Mouse (Mus musculus) testis, postnatal 10 days (tissue): Measurements from ENCODE around the gene Mrpl42.
"Not testable (repeated sequence)": the region's sequence is repeated elsewhere in the genome, so short reads cannot be mapped to it uniquely, and the experiment has no call there.

Source experiments
- DNase-seq: peaks from one replicate; pipeline ENCODE4 v3.0.0; 2021; ENCODE audit warnings: low spot score

Mrpl42 gene

DNA sequence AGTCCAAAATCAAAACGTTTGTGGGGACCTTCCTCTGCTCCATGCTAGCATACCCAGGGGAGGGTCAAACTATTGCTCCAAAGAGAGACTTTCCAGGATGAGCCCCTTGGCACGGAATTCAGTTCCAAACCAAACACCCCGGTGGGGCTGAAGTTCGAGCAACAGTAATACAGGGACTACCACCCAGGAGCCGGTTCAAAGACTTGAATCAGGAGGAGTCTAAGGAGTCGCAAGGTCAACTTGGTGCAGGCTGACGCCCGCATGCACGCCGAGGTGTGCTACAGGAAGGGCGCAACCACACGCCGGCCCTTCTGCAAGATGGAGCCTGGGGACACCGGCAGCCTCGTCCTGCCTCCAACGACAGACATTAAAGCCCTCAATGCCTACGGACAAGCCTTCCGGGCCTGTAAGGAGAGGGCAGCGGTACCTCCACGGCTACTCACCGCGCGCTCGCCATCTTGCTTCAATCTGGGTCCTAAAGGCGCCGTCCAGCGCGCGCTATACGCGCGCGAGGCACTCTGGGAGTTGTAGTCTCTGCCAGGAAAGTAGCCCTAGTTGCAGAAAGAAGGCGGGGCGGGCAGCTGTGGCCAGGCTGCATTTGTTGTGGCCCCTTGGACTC, at the start of gene Mrpl42:
Mrpl42 (minus strand) TSS at position 478 of the 619 bp plus-strand sequence.
- DNase-seq: peak; percentile 91

DNA sequence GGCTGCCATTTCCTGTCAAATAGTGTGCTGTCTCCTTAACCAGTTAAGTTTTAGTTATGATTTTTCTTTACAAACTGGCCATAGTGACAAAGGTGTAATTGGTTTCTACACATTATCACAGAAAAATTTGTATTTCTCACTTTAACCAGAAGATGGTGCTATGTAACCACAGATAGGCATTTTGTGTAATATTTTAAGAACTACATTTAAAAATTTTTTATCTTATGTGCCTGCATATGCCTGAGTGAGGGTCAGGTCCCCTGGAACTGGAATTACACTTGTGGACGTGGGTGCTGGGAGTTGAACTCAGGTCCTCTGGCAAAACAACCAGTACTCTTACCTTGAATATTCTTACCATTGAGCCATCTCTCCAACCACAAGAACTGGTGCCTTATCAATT, 48.8 kb upstream of the Mrpl42 start:
- no peak for DNase-seq

DNA sequence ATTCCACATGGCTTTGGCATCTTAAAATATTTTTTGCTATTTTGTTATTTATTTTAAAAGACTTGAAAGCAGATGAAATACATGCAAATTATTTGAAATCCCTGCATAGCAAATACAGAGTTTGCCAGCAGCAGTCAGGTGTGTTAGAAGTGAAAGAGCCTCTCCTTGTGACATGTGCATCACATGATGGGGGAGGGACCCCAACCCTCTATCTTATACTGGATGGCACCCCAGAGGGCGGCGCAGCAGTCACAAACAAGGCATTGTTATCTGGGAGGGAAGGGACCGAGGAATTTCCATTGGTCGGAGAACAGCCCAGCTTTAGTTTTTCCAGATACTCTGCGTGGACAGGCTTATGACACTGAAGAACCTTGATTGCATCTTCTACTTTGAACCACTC, 47.3 kb upstream of the Mrpl42 start:
- not testable (repeated sequence) for DNase-seq

DNA sequence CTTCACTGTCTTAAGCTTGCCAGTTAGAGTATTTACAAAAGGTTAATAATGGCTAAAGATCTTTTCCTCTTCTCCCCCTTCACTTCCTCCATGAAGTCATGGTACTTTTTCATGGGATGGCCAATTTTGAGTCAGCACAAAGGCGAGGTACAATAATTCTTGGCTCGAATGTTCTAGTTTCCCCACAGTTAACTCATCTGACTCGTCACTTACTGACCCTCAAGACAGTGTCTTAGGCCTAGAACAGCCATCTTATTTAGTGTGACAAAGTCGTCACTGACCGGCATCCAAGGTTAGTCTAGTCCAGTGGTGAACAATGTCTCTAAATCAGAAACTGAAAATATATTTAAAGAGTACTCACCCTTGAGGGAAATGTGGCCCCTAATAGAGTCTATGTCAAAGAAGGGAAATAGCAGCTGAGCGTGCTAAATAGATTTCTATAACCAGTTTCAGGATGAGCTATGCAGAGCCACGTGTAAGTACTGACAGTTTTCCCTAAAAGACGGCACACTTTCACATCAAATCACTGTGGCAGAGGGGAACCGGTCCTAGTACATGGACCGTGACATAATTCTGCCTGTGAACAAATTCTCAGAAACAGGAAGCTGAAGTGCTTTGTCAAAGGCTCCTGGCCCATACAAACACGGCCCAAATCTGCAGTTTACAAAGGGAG, 46.5 kb upstream of the Mrpl42 start:
- DNase-seq: no peak

DNA sequence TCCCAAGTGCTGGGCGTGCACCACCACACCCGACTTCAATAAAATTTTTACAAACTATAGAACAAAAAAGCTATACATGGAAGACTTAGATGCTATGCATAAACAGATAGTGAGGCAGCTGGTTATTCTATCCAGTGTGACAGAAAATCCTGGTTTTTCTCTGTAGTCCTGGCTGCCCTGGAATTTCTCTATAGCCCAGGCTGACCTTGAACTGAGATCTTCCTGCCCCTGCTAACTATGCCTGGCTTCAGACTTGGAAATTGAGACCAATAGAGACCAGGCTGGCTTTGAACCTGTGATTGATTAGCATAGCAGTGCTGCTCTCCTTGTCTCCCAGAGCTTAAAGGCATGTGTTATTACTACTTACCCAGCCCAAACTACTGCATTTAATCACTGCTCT, 44.4 kb upstream of the Mrpl42 start:
- peak; percentile 34 for DNase-seq

DNA sequence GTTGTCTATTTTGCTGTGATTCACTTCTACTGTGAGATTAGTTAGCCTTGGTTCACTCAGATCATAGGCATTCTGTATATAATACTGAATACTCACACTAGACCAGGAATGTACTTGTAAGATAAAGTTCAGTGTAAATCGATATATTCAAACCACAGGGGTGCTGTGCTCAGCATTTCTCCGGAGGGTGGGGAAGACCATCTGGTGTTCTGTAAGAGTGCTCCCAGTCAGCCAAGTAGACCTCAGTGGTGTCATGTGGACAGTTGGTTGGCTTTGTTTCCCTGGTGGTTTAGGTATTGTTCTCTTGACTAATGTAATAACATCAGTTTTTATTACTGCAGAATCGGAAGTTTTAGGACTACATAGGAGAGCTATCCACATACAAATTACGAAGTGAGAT, 43.3 kb upstream of the Mrpl42 start:
- DNase-seq: no peak

DNA sequence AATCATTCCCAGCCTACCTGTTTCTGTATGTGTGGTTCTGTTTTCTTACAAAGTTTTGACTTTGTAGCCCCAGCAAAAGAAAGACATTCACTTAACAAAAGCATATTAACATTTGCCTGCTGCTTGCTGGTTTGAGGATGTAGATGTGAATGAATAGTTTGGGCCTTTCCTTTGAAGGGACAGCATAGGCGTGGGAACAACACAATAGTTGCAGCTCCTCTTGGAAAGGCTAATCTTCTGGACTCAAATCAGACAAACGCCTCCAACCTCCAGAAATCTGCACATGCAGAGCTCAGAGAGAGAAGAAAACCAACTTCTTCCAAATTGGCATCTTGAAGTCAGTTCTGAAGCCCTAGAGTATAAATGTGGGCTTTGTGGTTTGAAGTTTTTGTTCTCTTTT, 42.9 kb upstream of the Mrpl42 start:
- DNase-seq: no peak

DNA sequence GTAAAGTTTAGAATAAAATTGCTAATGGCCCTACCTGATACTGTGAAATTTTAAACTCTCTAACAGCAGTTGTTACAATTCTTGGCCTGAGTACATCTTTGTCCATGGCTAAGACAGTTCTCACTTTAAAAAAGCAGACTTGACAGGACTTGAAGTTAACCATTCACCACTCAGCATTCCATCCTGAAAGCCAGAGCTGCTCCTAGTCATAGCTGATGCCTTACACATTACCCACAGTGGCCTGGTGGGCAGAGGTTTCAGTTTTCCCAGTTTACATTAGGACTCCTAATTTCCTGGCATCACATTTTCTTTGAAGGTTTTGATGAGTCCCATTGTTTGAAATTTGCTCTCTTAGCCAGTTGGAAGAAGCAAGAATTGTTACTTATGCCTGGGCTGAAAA, 42.3 kb upstream of the Mrpl42 start:
- no peak for DNase-seq

DNA sequence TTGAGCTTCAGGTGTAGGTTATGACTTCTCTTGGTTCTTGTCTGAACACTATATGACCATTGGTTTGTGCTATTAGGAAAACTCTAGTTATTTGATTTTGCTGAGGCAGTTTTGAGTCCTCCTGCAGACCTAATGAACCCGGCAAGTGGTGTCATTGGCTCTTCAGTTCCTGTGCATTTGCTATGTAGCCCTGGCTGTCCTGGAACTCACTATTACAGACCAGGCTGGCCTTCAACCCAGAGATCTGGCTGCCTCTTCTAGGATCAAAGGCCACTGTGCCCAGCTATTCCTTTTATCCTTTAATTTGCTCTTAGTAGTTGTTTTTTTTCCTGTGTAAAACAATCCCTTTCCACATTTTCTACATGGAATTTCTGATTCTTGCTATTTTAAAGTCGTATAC, 41.6 kb upstream of the Mrpl42 start:
- DNase-seq: no peak

DNA sequence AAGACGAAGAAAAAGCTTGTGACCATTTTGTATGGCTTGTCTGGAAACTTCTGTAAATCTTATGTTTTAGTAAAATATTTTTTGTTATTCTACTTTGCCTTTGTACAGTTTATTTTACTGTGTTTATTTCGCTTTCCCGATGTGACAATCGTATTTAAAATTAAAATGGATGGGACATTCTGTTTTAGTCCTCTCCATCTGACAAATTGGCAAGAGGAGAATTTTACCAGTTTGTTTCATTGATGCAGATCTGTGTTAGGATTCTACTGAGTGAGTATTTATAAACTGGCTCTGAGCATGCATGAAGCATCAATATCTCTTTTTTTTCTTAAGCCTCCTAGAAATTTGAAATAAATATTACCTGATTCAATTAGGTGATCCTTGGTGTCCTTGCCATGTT, 41.2 kb upstream of the Mrpl42 start:
- DNase-seq: no peak

DNA sequence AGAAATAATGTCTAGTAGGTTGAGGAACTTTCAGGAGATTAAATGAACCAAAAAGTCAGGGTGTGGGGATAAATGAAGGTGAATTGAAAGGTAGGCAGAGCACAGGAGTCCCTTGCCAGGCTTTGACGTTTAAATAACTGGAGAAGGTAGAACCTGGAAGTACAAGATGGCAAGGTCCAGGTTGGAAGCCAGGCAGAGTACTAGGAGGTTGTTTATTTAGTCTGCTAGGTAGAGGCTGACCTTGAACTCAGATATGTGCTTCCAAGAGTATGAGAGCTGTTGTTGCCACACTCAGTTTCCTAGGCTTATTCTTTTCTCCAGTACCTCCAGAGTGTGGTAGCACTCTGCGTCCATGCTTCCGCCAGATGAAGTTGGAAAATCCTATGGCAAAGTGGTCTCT, 38.1 kb upstream of the Mrpl42 start:
- DNase-seq: no peak

DNA sequence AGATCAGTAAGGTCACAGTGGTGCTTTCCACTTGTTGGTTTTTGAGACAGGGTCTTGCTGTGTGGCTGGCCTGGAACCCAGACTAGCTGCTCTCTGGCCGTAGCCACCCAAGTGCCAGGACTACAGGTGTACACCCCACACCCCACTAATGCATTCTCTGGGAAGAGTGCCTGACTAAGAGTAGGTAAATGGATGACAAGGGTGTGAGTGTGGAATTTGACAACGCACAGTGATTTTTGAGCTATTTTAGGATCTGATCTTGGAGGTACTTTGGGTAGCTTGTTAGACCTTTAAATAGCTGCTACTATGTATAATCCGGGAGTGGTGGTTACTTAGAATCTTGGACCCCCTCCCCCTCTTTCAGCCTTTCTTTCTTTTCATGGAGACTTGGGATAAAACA, 37.5 kb upstream of the Mrpl42 start:
- DNase-seq: no peak

DNA sequence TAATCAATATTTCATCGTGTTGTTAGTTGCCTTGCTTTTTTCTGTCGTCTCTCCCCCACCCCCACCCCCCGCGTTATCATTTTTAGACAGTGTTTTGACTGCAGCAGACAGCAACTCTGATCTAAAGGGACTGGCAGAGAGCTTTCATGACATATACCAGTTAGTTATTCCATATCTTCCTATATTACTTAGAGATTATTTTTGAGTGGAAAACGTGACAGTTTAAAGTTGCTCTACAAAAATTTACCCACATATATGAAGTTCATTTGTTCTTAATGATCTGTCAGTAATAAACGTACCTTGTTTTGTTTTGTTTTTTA, 34.4 kb upstream of the Mrpl42 start:
- no peak for DNase-seq

DNA sequence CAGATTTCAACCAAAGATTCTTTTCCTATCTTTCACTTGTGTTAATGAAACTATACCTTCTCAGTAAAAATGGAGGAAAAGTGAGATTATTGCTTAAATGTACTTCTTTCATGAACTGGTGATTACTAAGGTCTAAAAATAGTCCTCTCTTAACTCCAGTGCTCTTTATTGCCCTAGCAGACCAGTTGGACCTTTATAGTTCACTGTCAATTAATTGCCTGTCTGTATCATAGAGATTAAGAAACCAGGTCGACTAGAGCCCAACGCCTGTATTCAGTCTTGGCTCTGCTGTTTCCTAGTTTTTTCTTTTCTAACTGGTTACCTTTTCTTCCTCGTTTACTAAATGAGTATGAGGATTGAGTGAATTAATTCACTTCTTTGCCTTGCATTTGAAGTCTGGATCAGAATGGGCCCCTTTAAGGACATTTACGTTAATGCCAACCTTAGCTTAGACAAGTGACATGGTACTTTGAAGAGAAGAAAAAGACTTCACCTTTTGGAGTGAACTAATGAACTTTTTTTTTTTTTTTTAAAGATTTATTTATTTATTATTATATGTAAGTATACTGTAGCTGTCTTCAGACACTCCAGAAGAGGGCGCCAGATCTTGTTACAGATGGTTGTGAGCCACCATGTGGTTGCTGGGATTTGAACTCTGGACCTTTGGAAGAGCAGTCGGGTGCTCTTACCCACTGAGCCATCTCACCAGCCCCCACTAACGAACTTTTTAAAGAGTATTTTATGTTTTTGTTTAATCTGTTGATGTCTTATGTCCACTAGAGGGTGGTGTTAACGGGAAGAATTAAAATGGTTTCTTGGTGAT, 33.9 kb upstream of the Mrpl42 start:
- DNase-seq: no peak

DNA sequence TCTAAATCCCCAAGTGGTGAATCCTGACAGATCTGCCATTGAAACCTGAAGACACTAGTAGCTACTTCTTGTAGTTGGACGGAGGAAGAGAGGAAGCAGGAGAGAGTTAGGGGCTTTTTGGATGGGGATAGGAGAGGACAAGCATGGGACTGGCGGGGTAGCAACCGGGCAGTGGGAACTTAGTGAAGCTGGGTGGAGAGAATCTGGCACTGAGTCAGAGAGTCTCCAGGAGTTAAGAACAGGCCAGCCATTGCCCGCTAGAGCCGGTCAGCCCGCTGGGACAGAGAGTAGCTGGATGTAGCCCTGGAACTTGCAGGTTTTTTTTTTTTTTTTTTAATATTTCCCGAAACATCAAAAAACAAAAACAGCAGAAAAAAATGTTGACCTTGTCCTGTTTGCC, 31.6 kb upstream of the Mrpl42 start:
- no peak for DNase-seq

DNA sequence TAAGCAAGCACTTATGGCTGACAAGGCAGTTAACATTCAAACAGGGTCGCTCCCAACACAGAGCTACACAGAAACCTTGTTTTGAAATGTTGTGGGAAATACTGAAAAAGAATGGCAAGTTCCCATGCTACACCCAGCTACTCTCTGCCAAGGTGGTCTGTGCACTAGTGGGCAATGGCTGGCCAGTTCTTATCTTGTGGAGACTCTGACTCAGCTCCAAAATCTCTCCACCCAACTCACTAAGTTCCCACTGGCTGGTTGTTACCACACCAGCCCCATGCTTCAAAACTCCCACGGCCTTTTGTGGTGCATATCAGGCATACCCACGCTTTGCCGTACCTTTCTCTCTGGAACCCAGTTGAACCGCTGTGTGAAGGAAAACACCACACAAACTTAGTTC, 31.2 kb upstream of the Mrpl42 start:
- DNase-seq: no peak

DNA sequence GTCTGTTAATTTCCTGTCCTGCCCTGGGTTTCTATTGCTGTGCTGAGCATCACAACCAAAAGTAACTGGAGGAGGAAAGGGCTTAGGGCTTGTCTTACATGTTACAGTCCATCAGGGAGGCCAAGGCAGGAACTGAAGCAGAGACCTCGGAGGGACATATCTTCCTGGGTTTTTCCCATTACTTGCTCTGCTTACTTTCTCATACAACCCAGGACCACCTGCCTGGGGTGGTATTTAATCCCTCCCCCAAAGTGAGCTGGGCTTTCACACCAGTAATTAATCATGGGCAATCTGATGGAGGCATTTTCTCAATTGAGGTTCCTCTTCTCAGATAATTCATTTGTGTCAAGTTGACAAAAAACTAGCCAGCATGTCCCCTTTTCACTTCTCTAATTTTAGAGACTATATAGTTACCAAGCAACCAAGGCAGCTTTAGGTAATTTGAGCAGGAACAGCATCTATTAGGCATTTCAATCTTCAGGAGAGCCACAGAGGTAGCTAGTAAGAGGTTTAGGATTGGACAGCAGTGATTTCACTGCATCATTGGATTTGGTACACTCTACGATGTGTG, 28.9 kb upstream of the Mrpl42 start:
- no peak for DNase-seq

DNA sequence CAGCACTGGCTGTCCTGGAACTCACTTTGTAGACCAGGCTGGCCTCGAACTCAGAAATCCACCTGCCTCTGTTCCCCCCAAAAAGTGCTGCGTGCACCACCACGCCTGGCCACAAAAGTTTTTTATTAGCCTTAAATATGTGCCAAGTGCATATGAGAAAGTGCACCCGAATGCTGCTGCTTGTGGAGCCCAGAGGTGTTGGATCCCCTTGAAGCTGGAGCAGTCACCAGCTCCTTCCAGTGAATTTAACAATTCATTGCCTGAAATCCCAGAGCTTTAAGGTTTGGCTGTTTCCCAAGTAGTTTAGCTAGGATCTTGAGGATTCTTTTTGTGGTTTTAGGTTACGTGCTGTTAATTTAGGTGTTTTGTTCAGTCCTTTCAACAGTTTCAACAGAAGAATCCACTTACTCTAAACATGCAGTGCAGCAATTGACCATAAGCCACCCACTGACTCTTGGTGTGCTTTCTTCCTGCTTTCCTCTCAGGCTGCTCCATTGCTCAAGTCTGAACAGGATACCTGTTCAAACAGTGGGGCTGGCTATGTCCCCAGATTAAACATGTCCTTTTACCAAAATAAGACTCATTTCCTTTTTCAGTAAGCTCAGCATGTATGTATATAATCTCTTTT, 24.9 kb upstream of the Mrpl42 start:
- no peak for DNase-seq

DNA sequence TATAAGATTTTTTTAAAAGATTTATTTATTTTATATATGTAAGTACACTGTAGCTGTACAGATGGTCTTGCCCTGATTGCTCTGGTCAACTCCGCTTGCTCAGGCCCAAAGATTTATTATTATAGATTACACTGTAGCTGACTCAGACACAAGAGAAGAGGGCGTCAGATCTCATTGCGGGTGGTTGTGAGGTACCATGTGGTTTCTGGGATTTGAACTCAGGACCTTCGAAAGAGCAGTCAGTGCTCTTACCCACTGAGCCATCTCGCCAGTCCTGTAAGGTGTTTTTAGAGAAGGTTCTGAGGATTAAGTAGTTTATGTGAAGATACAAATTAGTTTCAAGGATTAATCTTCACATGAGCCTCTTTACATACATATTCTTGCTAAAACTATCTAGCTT, 24.1 kb upstream of the Mrpl42 start:
- DNase-seq: no peak

DNA sequence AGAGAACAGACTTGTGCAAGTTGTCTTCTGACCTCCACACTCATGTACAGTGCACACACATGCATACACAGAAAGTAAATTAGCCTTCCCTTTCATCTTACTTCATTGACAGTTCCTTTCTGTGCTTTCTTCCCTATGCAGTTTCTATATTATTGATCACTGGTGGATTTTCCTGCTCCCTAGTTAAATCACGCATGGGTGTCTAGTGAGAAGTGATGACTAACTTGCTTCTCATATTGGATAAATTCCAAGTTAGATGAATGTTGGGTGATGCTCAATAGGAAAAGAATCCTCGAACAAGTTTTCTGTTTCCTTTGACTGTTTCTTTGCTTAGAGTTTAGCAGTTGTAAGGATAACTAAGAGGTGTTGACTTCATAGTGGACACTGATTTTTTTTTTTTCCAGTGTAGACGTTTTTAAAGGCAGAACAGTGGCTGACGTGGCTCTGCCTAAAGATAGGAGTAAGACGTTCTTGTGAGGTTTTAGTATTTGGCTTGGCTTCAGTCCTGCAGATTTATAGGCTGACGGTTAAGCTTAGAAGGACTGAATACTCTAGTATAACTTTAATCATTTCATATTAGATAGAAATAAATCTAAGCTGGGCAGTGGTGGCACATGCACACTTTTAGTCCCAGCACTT, 23.4 kb upstream of the Mrpl42 start:
- no peak for DNase-seq

DNA sequence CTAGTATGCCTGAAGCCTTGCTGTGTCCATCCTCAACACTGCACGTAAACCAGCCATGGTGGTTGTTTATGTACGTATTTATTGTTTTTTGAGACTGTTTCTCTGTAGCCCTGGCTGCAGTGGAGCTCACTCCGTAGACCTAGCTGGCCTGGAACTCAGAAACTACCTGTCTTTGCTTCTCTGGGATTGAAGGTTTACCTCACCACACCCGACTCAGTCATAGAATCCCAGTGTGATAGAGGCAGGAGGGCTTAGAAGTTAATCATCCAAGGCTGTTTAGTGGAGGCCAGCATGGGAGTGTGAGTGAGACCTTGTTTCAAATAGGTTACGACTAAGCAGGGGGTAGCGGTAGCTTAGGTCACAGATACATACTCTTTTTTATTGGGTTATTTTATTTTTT, 15.9 kb upstream of the Mrpl42 start:
- no peak for DNase-seq

DNA sequence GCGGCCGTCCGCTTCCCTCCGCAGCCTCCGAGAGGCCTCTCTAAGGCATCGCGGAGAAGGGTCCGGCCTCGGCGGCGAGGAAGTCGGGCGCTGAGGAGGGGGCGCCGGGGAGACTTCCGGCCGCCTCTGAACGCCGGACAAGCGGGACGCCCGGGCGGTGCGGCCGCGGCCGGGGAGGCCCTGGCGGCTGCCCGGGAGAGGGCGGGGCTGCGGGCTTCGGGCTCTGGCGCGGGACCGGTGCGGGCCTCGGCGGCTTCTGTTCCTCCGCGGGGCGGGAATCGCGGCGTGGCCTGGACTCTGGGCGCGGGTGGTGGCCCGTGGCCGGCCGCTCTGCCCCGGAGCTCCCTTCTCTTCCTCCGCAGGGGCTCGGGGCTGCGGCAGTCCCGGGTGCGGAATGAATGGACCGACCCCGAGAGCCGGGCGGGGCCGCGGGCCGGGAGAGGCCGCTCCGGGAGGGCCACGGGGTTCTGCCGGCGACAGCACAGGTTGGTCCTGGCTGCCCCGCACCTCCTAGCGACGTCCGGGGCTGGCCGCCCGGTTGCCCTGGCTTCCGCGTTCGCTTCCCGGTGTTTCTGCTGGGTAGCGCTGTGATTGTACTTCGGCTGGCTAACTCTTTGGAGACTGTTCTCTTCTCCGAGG, 13.7 kb upstream of the Mrpl42 start:
- DNase-seq: peak; percentile 75
